Mouse (Mus musculus) ES-Bruce4 (cell line): ENCODE measurements at regions not wholly inside any gene's neighbourhood (a gene's known extent, or its start where the extent isn't known, plus 50 kb on each side); places are given as distances from the start of the nearest gene placed in this dataset.

Experiments used
- CTCF ChIP-seq: IDR thresholded peaks from one replicate; pipeline ENCODE4 v1.8.1; 2011; ENCODE audit warnings: low read depth, low read length
- EP300 ChIP-seq: IDR thresholded peaks from 2 replicates; pipeline ENCODE4 v1.6.1; 2011; ENCODE audit warnings: low read depth, low read length; ENCODE audit not compliant: insufficient read depth
- POLR2A ChIP-seq: IDR thresholded peaks from one replicate; pipeline ENCODE4 v1.8.1; 2011; ENCODE audit warnings: low read length; ENCODE audit not compliant: insufficient read depth

DNA sequence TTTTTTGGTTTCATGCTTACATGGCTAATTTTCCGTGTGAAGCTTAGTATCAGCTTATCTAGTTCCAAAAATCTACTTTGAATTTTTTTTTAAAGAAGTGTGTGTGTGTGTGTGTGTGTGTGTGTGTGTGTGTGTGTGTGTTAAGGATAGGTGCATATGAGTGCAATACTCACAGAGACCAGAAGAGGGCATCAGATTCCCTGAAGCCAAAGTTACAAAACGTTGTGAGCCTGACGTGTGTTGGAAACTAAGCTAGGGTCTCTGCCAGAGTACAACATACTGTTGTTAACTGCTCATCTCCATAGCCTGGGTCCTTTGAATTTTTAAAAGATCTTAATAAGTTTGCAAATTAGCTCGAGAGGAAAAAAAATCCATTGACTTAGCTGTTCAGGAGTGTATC lies 133.5 kb upstream of the Pitx1 start:
- no peak for TF ChIP-seq CTCF
- no peak for TF ChIP-seq EP300
- no peak for TF ChIP-seq POLR2A
